Mouse (Mus musculus) central nervous system, embryonic 18 days (tissue): ENCODE results near the gene Gm6880. TPM values are rescaled to one million over a fixed set of nuclear protein-coding genes. Genes with fewer than 3 reads are reported as not detected.

ENCODE experiments used
- polyA plus RNA-seq: library from polyadenylated mRNA; depleted of rRNA; stranded (reverse); fragments of >200 nt; gene quantifications from 2 replicates; pipeline ENCODE4 v1.2.3, GENCODE M21; 2012; rRNA removed

Gm6880 gene
- polyA plus RNA-seq, result not detected in 2 replicates

GRCm38 (mm10) chrX:74481349-74481885 lies at the start of gene Gm6880:
Gm6880 (minus strand) TSS chrX:74481399.

Other genes starting within 250 kb of the Gm6880 start
- 492 and 527 TPM in 2 replicates for gene Flna, start 231.6 kb downstream of the Gm6880 start, polyA plus RNA-seq
- gene Emd, start 226.7 kb downstream of the Gm6880 start, polyA plus RNA-seq, result 66.2 and 73.5 TPM in 2 replicates
- gene Rpl10, start 210.6 kb downstream of the Gm6880 start, polyA plus RNA-seq, result 1,738 and 1,782 TPM in 2 replicates
- 90.8 and 91.9 TPM in 2 replicates for gene Taz, start 199.5 kb downstream of the Gm6880 start, polyA plus RNA-seq
- gene Dnase1l1, start 199.1 kb downstream of the Gm6880 start, polyA plus RNA-seq, result 5.3 and 5.5 TPM in 2 replicates
- gene Atp6ap1, start 184.3 kb downstream of the Gm6880 start, polyA plus RNA-seq, result 420 and 430 TPM in 2 replicates
- gene Gdi1, start 176.4 kb downstream of the Gm6880 start, polyA plus RNA-seq, result 1,224 and 1,398 TPM in 2 replicates
- gene Fam50a, start 168.4 kb downstream of the Gm6880 start, polyA plus RNA-seq, result 49.5 and 51.9 TPM in 2 replicates
- gene Plxna3, start 152.3 kb downstream of the Gm6880 start, polyA plus RNA-seq, result 250 and 260 TPM in 2 replicates
- 77.0 and 82.1 TPM in 2 replicates for gene Lage3, start 127.8 kb downstream of the Gm6880 start, polyA plus RNA-seq
- gene Ubl4a, start 108.2 kb downstream of the Gm6880 start, polyA plus RNA-seq, result 61.5 and 64.5 TPM in 2 replicates
- 6.4 and 6.6 TPM in 2 replicates for gene Slc10a3, start 108.0 kb downstream of the Gm6880 start, polyA plus RNA-seq
- 30.3 and 32.6 TPM in 2 replicates for gene Fam3a, start 88.1 kb downstream of the Gm6880 start, polyA plus RNA-seq
- 15.4 and 16.3 TPM in 2 replicates for gene Ikbkg, start 88.1 kb downstream of the Gm6880 start, polyA plus RNA-seq
- gene G6pdx, start 52.2 kb downstream of the Gm6880 start, polyA plus RNA-seq, result 45.8 and 47.6 TPM in 2 replicates
- gene Olfr1326-ps1, start 93.5 kb upstream of the Gm6880 start, polyA plus RNA-seq, result not detected in 2 replicates
- gene Olfr1325, start 111.3 kb upstream of the Gm6880 start, polyA plus RNA-seq, result not detected in 2 replicates
- 0.13 and 0.23 TPM in 2 replicates for gene Gm5640, start 164.2 kb upstream of the Gm6880 start, polyA plus RNA-seq